Mouse (Mus musculus) thymus, adult 2 months (tissue): ENCODE data around the gene Zbtb18.
"Not testable (repeated sequence)": the region's sequence is repeated elsewhere in the genome, so short reads cannot be mapped to it uniquely, and the experiment has no call there.

ENCODE experiments used
- CTCF ChIP-seq: fragments of 200-500 bp; IDR thresholded peaks from 2 replicates; pipeline ENCODE4 v1.5.1; 2012; ENCODE audit warnings: mild to moderate bottlenecking, control low read depth, low read length, moderate library complexity, borderline replicate concordance; ENCODE audit not compliant: control insufficient read depth, poor library complexity, insufficient read depth; ENCODE audit errors: extremely low read depth
- POLR2A ChIP-seq: fragments of 200-500 bp; IDR thresholded peaks from 2 replicates; pipeline ENCODE4 v1.6.1; 2012; ENCODE audit warnings: mild to moderate bottlenecking, low read length, control low read depth, moderate library complexity; ENCODE audit not compliant: control insufficient read depth, poor library complexity, insufficient read depth; ENCODE audit errors: extremely low read depth

DNA sequence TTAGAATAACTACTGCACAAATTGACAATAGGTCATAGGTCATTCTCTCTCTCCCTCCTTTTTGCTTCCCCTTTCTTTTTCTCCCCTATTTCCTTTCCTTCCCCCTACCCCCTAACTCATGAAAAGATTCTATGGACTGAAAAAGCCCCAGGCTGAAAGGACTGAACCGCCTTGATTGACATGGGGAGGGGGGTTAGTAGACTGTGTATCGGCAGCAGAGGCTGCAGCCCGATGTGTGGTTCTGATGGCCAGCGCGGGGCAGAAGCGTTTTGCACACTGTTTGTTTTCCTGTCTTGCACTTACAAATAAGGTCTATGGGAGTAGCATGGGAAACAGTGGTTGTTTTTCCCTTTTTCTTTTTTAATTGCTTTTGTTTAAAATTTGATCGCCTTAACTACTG, 7.7 kb downstream of the Zbtb18 start:
- TF ChIP-seq POLR2A, CTCF: not testable (repeated sequence)
